Mouse (Mus musculus): ENCODE results near the gene Hipk2. TPM values are rescaled to one million over a fixed set of nuclear protein-coding genes. Genes with fewer than 3 reads are reported as not detected.

Gene Hipk2
- total and polyA plus RNA-seq, 3 experiments, result 3.9 to 85.1 (median 14.1) TPM

DNA sequence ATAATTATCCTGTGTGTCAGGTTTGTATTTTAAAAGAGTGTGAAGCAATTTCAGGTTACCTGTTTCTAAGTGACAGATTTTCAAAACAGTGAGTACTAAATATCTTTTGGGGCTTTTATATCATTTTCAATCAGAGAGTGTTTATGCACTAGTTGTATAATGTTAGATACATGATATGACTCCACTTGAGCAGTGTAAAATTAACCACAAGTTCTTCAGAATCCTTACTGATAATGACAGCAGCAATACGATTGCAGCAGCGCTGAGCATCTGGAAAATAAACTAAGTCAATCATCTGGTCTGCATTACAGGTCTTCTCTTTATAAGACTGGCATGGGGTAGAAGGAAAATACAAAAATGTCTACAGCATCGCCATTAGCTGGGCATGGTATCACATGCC lies 49.1 kb downstream of the Hipk2 start:
- no peak overlapping the region for H3K4me3 ChIP-seq (ENCODE audit: control insufficient read depth in 1 of 2, insufficient read depth in 1 of 2, low read depth in 2 of 2, low read length in 2 of 2)
- peaks cover 0 to 62% of the 10 kb centered on the region in 2 experiments; a peak in 2 of 4 replicates for H3K36me3 ChIP-seq (ENCODE audit: control insufficient read depth in 1 of 2, insufficient read depth in 2 of 2, low read length in 2 of 2)
- TF ChIP-seq TCF12 (IDR thresholded peaks at IDR 0.05; ENCODE audit: low read depth, low read length) (peak; percentile 64), RCOR1 (IDR thresholded peaks at IDR 0.05; ENCODE audit: low read depth, low read length) (peak; percentile 90), GATA1 (IDR thresholded peaks at IDR 0.05; ENCODE audit: low read depth, low read length) (peak; percentile 61; the same call in 1 of the 2 replicates), UBTF (IDR thresholded peaks at IDR 0.05; ENCODE audit: borderline replicate concordance, insufficient read depth, low read depth, low read length) (no peak), POLR2AphosphoS2 (IDR thresholded peaks at IDR 0.05; ENCODE audit: low read length) (no peak), ETS1 (IDR thresholded peaks at IDR 0.05; ENCODE audit: low read depth, low read length) (peak; percentile 47), ELF1 (IDR thresholded peaks at IDR 0.05; ENCODE audit: low read depth, low read length) (no peak), ZNF384 (IDR thresholded peaks at IDR 0.05; ENCODE audit: low read depth, low read length) (no peak), JUND (IDR thresholded peaks at IDR 0.05; ENCODE audit: low read depth, low read length) (no peak), HCFC1 (IDR thresholded peaks at IDR 0.05; ENCODE audit: low read depth, low read length) (no peak), ZMIZ1 (IDR thresholded peaks at IDR 0.05; ENCODE audit: low read depth, low read length) (no peak), EP300 (IDR thresholded peaks at IDR 0.05; ENCODE audit: low read depth in 1 of 2, low read length in 2 of 2) (peak; percentile 46 to 54; a peak in 2 of 4 replicates), MAX (IDR thresholded peaks at IDR 0.05; ENCODE audit: low read length) (no peak), TBP (IDR thresholded peaks at IDR 0.05; ENCODE audit: low read depth, low read length) (no peak), CTCF (IDR thresholded peaks at IDR 0.05 in 2 of 3, conservative IDR thresholded peaks at IDR 0.05 in 1 of 3; ENCODE audit: control insufficient read depth in 1 of 3, insufficient read depth in 1 of 3, low read depth in 2 of 3, low read length in 3 of 3, poor library complexity in 1 of 3, severe bottlenecking in 1 of 3) (no peak), KAT2A (conservative IDR thresholded peaks at IDR 0.05; ENCODE audit: low read depth, low read length) (no peak)
- DNase-seq (ENCODE audit: low read depth, low spot score), result peak; percentile 44
- H3K4me1 ChIP-seq (ENCODE audit: control insufficient read depth in 1 of 2, insufficient read depth in 2 of 2, low read length in 2 of 2), result peaks cover 42% of the 10 kb centered on the region in 2 experiments
- no peak overlapping the region for H3K9ac ChIP-seq (ENCODE audit: control insufficient read depth, low read depth, low read length, poor library complexity, severe bottlenecking)
- H3K9me3 ChIP-seq (replicated peaks; ENCODE audit: insufficient read depth, low read length), result no peaks in the 10 kb centered on the region
- H3K79me2 ChIP-seq (ENCODE audit: control insufficient read depth, insufficient read depth, low read length, poor library complexity), result no peaks in the 10 kb centered on the region
- no peak overlapping the region for H3K27ac ChIP-seq (ENCODE audit: control insufficient read depth, low read depth, low read length)
- no peaks in the 10 kb centered on the region for H3K27me3 ChIP-seq (ENCODE audit: control insufficient read depth in 1 of 2, insufficient read depth in 2 of 2, low read length in 2 of 2)

DNA sequence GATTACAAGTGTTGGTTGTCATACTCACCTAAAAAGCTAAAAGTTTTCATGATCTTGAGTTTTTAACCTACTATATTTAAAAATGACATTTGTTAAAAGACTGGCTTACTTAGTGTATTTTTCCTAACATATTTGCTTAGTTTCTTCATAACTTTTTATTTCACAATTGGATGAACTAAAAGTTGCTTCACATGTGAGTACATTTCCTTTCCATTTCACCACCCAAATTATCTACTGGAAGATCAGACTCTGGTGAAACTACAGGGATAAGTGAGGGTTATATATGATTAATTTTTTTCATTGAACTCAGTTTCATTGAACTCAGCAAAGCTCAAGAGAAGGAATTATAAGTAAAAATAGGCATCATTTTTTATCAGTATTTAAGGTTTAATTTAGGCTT lies 50.1 kb downstream of the Hipk2 start:
- no peaks in the 10 kb centered on the region for H3K79me2 ChIP-seq (ENCODE audit: control insufficient read depth, insufficient read depth, low read length, poor library complexity)
- H3K27me3 ChIP-seq (ENCODE audit: control insufficient read depth in 1 of 2, insufficient read depth in 2 of 2, low read length in 2 of 2), result no peaks in the 10 kb centered on the region
- TF ChIP-seq KAT2A (conservative IDR thresholded peaks at IDR 0.05; ENCODE audit: low read depth, low read length) (no peak), MAX (IDR thresholded peaks at IDR 0.05; ENCODE audit: low read length) (no peak), POLR2AphosphoS2 (IDR thresholded peaks at IDR 0.05; ENCODE audit: low read length) (no peak), ZNF384 (IDR thresholded peaks at IDR 0.05; ENCODE audit: low read depth, low read length) (no peak), ZC3H11A (IDR thresholded peaks at IDR 0.05; ENCODE audit: low read depth, low read length) (no peak), MEF2A (IDR thresholded peaks at IDR 0.05; ENCODE audit: extremely low read depth, insufficient replicate concordance, low read depth, low read length, poor library complexity, severe bottlenecking) (no peak)
- no peak overlapping the region for H3K4me3 ChIP-seq (ENCODE audit: control insufficient read depth in 1 of 2, insufficient read depth in 1 of 2, low read depth in 2 of 2, low read length in 2 of 2)
- peaks cover 0 to 63% of the 10 kb centered on the region in 2 experiments; a peak in 2 of 4 replicates for H3K36me3 ChIP-seq (ENCODE audit: control insufficient read depth in 1 of 2, insufficient read depth in 2 of 2, low read length in 2 of 2)
- H3K4me1 ChIP-seq (ENCODE audit: control insufficient read depth in 1 of 2, insufficient read depth in 2 of 2, low read length in 2 of 2), result peaks cover 45 to 48% of the 10 kb centered on the region in 2 experiments
- no peak overlapping the region for H3K27ac ChIP-seq (ENCODE audit: control insufficient read depth, low read depth, low read length)
- H3K9ac ChIP-seq (ENCODE audit: control insufficient read depth, low read depth, low read length, poor library complexity, severe bottlenecking), result no peak overlapping the region
- no peak for DNase-seq (ENCODE audit: low read depth, low spot score)
- H3K9me3 ChIP-seq (replicated peaks; ENCODE audit: insufficient read depth, low read length), result no peaks in the 10 kb centered on the region
